Mouse (Mus musculus): ENCODE measurements at regions not wholly inside any gene's neighbourhood (a gene's known extent, or its start where the extent isn't known, plus 50 kb on each side); places are given as distances from the start of the nearest gene placed in this dataset.

DNA sequence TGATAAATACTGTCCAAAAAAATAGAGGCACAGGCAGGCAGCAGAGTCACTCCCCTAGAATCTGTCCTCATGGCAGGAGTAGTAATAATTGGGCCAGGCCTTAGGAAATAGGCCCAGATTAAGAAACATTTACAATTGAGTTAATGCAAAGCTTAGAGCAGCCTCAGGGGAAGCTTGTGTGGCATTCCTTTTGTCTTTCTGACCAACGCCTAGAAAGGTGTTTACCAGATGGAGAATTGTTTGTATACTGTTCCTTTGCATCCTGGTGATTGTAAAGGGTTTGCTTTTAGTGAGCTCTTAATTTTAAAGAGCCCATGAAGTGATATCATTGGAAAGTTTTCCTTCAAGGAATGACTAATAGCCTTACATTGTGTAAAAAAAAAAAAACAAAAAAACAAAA is 442.1 kb downstream of the 4930447A16Rik start:
- DNase-seq (ENCODE audit: low read depth, low spot score) = peak; percentile 54

All from ES-CJ7 (cell line).